Mouse (Mus musculus) MN1 (cell line): Measurements from ENCODE around the gene Sh2b1.

Source experiments
- DNase-seq: peaks from one replicate; pipeline ENCODE4 v3.0.0-alpha.2; 2016; ENCODE audit warnings: low spot score

Sh2b1 gene

GRCm38 (mm10) chr7:126456382-126457266, 18.6 kb downstream of the Sh2b1 start:
- no peak for DNase-seq

GRCm38 (mm10) chr7:126455242-126455641, 20.0 kb downstream of the Sh2b1 start:
- no peak for DNase-seq

- no peak for DNase-seq
These were observed 21.4 kb downstream of the Sh2b1 start for GRCm38 (mm10) chr7:126453861-126454260.

- DNase-seq, result no peak
These were observed 23.0 kb downstream of the Sh2b1 start for GRCm38 (mm10) chr7:126452244-126452643.

GRCm38 (mm10) chr7:126450641-126451040, 24.6 kb downstream of the Sh2b1 start:
- DNase-seq, result no peak

- DNase-seq, result no peak
These were observed 25.2 kb downstream of the Sh2b1 start for GRCm38 (mm10) chr7:126449991-126450390.

- DNase-seq, result no peak
These were observed 26.7 kb downstream of the Sh2b1 start for GRCm38 (mm10) chr7:126448481-126448880.

GRCm38 (mm10) chr7:126446217-126446616, 29.0 kb downstream of the Sh2b1 start:
- no peak for DNase-seq

- no peak for DNase-seq
These were observed 30.0 kb downstream of the Sh2b1 start for GRCm38 (mm10) chr7:126445104-126445815.

GRCm38 (mm10) chr7:126444536-126444935, 30.7 kb downstream of the Sh2b1 start:
- DNase-seq, result no peak

- no peak for DNase-seq
These were observed 31.2 kb downstream of the Sh2b1 start for GRCm38 (mm10) chr7:126443997-126444396.

- peak; percentile 16 for DNase-seq
These were observed 35.1 kb downstream of the Sh2b1 start for GRCm38 (mm10) chr7:126440134-126440533.

GRCm38 (mm10) chr7:126436851-126437250, 38.4 kb downstream of the Sh2b1 start:
- DNase-seq, result peak; percentile 48

GRCm38 (mm10) chr7:126435801-126436200, 39.4 kb downstream of the Sh2b1 start:
- DNase-seq, result no peak

GRCm38 (mm10) chr7:126434726-126435125, 40.5 kb downstream of the Sh2b1 start:
- no peak for DNase-seq

GRCm38 (mm10) chr7:126430167-126430566, 45.1 kb downstream of the Sh2b1 start:
- no peak for DNase-seq

- DNase-seq, result no peak
These were observed 45.7 kb downstream of the Sh2b1 start for GRCm38 (mm10) chr7:126429503-126429898.

GRCm38 (mm10) chr7:126428631-126429502, 46.4 kb downstream of the Sh2b1 start, which contains the start of gene Rabep2:
Gene Rabep2, plus strand, starts transcription at chr7:126428759.
- peak; percentile 94 for DNase-seq

- no peak for DNase-seq
These were observed 47.1 kb downstream of the Sh2b1 start for GRCm38 (mm10) chr7:126428154-126428553.

- no peak for DNase-seq
These were observed 47.8 kb downstream of the Sh2b1 start for GRCm38 (mm10) chr7:126427323-126427860.

GRCm38 (mm10) chr7:126424161-126424560, 51.1 kb downstream of the Sh2b1 start:
- no peak for DNase-seq

- DNase-seq, result no peak
These were observed 53.5 kb downstream of the Sh2b1 start for GRCm38 (mm10) chr7:126421756-126422155.
